25 mouse cellular contexts compared by ENCODE assay signal in genomic region chr16:78759226-78759625, GRCm38 (mm10).
DNase-seq lines count a peak whose midpoint lies in the region; ATAC-seq and TF ChIP-seq lines count a peak whose summit lies in the region.
"Had no signal": no experiment of that assay in that cellular context is flagged by ENCODE, and none has a peak within 500 bp of the region (broad histone marks: within the 10 kb centered on the region; RNA-seq: fewer than 3 reads in every experiment).

No protein-coding gene starts in this region.

- no peaks in the 10 kb centered on the region for H3K36me3 ChIP-seq in forebrain, embryonic 13.5 days (ENCODE audit: poor library complexity, severe bottlenecking)
- H3K36me3 ChIP-seq: embryonic facial prominence, embryonic 13.5 days; forebrain, embryonic 10.5 days; G1E; hindbrain, embryonic 13.5 days had no signal

- no peak overlapping the region for H3K4me2 ChIP-seq in forebrain, embryonic 13.5 days
- H3K4me2 ChIP-seq: embryonic facial prominence, embryonic 13.5 days; heart, embryonic 11.5 days; hindbrain, embryonic 13.5 days had no signal

- intact Hi-C loops in left cerebral cortex, postnatal 4 days (cut with DNase I), result no loop called here

- H3K9ac ChIP-seq in forebrain, embryonic 13.5 days, result no peak overlapping the region
- H3K9ac ChIP-seq: embryonic facial prominence, embryonic 13.5 days; forebrain, postnatal 0 days; hindbrain, embryonic 13.5 days had no signal

- DNase-seq in cerebellum, postnatal 14 days, result peak; percentile 10 to 18
- DNase-seq in cerebellum, postnatal 25 days, result no peak
- peak; percentile 6 for DNase-seq in left cerebral cortex, postnatal 4 days
- DNase-seq in left cerebral cortex, adult 9 months (ENCODE audit: low spot score in 2 of 2), result no peak
- peak; percentile 8 for DNase-seq in brain, embryonic 14.5 days (ENCODE audit: low read depth)
- no peak for DNase-seq in embryo, embryonic 11 days
- DNase-seq: adrenal gland, adult 2 months; adrenal gland, postnatal 14 days; B cell, adult 2 months; cerebellum, adult 11-12 months; cerebellum, adult 8-10 months; forebrain, postnatal 0 days; gastrocnemius, adult 2 months; gastrocnemius, postnatal 14 days; heart, adult 11 months had no signal

- no peak overlapping the region for H3K4me3 ChIP-seq in forebrain, embryonic 13.5 days
- H3K4me3 ChIP-seq: embryonic facial prominence, embryonic 13.5 days; forebrain, embryonic 10.5 days; gastrocnemius, adult 2 months; hindbrain, embryonic 13.5 days had no signal

- TF ChIP-seq CTCF in brain, embryonic 14.5 days (IDR thresholded peaks at IDR 0.05; ENCODE audit: borderline replicate concordance, extremely low read depth, insufficient read depth, insufficient read length), result no peak

- TF ChIP-seq POLR2A in brain, embryonic 14.5 days (IDR thresholded peaks at IDR 0.05; ENCODE audit: borderline replicate concordance, extremely low read depth, insufficient read depth, insufficient read length, poor library complexity, severe bottlenecking), result no peak

- H3K9me3 ChIP-seq in forebrain, embryonic 13.5 days (replicated peaks), result no peaks in the 10 kb centered on the region
- H3K9me3 ChIP-seq: embryonic facial prominence, embryonic 13.5 days; forebrain, embryonic 10.5 days; hindbrain, embryonic 13.5 days had no signal

- no peaks in the 10 kb centered on the region for H3K4me1 ChIP-seq in forebrain, embryonic 13.5 days
- H3K4me1 ChIP-seq: embryonic facial prominence, embryonic 13.5 days; forebrain, embryonic 10.5 days; hindbrain, embryonic 13.5 days had no signal

- ATAC-seq in forebrain, embryonic 13.5 days, result no peak
- ATAC-seq: forebrain, embryonic 14.5 days; forebrain, postnatal 0 days; hindbrain, embryonic 16.5 days; inflammation-experienced regulatory T-cells, adult 6 months; intestine, embryonic 16.5 days had no signal

- H3K27me3 ChIP-seq in forebrain, embryonic 13.5 days, result no peaks in the 10 kb centered on the region
- H3K27me3 ChIP-seq: embryonic facial prominence, embryonic 13.5 days; hindbrain, embryonic 13.5 days had no signal

- H3K27ac ChIP-seq in forebrain, embryonic 13.5 days, result no peak overlapping the region
- H3K27ac ChIP-seq: embryonic facial prominence, embryonic 13.5 days; forebrain, embryonic 10.5 days; gastrocnemius, adult 2 months; hindbrain, embryonic 13.5 days had no signal

Comparison
In these comparisons a context has a peak if more than half of its experiments do, and no peak if none do; other contexts are left out.
1. DNase-seq: peak in cerebellum, postnatal 14 days (2 of 2), left cerebral cortex, postnatal 4 days (single experiment) and brain, embryonic 14.5 days (single experiment); none in cerebellum, postnatal 25 days (0 of 2), left cerebral cortex, adult 9 months (0 of 2) and embryo, embryonic 11 days (single experiment).